Mouse (Mus musculus): ENCODE results near the gene Fam204a. TPM values are rescaled to one million over a fixed set of nuclear protein-coding genes. Genes with fewer than 3 reads are reported as not detected.

Fam204a gene
- polyA plus RNA-seq, 1 experiment from 2014 or later = 44.9 TPM

DNA sequence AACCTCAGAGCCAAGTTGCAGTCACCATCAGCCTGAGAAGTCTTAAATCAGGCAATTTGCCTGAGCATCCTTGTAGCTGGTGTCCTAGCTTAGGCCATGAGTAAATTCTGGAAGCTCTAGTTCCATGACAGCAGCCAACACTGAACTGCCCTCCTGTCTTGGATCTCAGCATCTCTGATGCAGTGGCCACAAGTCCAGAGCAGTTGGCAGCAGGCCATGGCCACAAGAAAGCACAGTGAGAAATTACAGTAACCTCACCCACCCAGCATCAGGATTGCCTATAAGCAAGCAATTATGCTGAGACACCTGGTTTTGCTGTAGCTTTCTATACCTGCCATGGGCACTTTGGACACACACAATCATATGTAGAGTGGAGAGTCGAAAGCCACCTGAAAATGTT lies 73.4 kb downstream of the Fam204a start:
- H3K4me3 ChIP-seq (ENCODE audit: low read depth, low read length) = no peak overlapping the region
- 88% methylated on average over 1 of the region's 1 CpGs for WGBS
- no peaks in the 10 kb centered on the region; the same call in 1 of the 2 replicates for H3K4me1 ChIP-seq (ENCODE audit: control insufficient read depth, insufficient read depth, low read length)
- H3K9me3 ChIP-seq (ENCODE audit: control insufficient read depth, low read length) = no peaks in the 10 kb centered on the region
- H3K36me3 ChIP-seq (ENCODE audit: control insufficient read depth, insufficient read depth, low read length) = no peaks in the 10 kb centered on the region
- peaks cover 12% of the 10 kb centered on the region for H3K27me3 ChIP-seq (replicated peaks; ENCODE audit: control insufficient read depth, insufficient read depth, low read length)
- H3K9ac ChIP-seq (ENCODE audit: low read depth, low read length) = no peak overlapping the region
- no peak overlapping the region for H3K27ac ChIP-seq (replicated peaks; ENCODE audit: low read depth, low read length)
- DNase-seq (ENCODE audit: low spot score) (no peak), ATAC-seq (ENCODE audit: low read depth) (no peak)
- H3K4me2 ChIP-seq (ENCODE audit: low read depth, low read length) = no peak overlapping the region

DNA sequence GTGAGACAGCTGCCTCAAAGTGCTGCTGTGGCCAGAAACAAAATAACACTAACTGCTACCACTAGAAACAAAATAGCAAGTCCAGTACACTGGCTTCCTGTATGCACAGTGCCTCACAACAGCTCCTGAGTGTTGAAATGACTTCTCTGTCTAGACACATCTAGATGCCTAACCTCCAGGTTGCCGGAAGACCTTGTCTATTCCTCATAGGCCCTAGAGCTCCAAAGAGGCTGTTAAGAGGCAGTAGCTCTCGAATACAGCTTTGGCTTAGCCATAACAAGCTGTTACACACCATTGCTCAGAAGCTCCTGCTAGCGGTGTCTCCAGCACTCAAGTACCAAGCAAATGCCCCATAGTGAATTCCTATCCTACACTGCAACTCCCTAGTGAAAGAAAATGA lies 76.4 kb downstream of the Fam204a start:
- Histone ChIP-seq H3K4me3 (ENCODE audit: low read depth, low read length) (no peak overlapping the region), H3K27me3 (replicated peaks; ENCODE audit: control insufficient read depth, insufficient read depth, low read length) (peaks cover 14% of the 10 kb centered on the region), H3K4me1 (ENCODE audit: control insufficient read depth, insufficient read depth, low read length) (no peaks in the 10 kb centered on the region; the same call in 1 of the 2 replicates), H3K9me3 (ENCODE audit: control insufficient read depth, low read length) (no peaks in the 10 kb centered on the region), H3K9ac (ENCODE audit: low read depth, low read length) (no peak overlapping the region), H3K27ac (replicated peaks; ENCODE audit: low read depth, low read length) (no peak overlapping the region), H3K4me2 (ENCODE audit: low read depth, low read length) (no peak overlapping the region), H3K36me3 (ENCODE audit: control insufficient read depth, insufficient read depth, low read length) (no peaks in the 10 kb centered on the region)
- ATAC-seq (ENCODE audit: low read depth) (no peak), DNase-seq (ENCODE audit: low spot score) (no peak)
- WGBS = 81% methylated on average over 3 of the region's 3 CpGs

DNA sequence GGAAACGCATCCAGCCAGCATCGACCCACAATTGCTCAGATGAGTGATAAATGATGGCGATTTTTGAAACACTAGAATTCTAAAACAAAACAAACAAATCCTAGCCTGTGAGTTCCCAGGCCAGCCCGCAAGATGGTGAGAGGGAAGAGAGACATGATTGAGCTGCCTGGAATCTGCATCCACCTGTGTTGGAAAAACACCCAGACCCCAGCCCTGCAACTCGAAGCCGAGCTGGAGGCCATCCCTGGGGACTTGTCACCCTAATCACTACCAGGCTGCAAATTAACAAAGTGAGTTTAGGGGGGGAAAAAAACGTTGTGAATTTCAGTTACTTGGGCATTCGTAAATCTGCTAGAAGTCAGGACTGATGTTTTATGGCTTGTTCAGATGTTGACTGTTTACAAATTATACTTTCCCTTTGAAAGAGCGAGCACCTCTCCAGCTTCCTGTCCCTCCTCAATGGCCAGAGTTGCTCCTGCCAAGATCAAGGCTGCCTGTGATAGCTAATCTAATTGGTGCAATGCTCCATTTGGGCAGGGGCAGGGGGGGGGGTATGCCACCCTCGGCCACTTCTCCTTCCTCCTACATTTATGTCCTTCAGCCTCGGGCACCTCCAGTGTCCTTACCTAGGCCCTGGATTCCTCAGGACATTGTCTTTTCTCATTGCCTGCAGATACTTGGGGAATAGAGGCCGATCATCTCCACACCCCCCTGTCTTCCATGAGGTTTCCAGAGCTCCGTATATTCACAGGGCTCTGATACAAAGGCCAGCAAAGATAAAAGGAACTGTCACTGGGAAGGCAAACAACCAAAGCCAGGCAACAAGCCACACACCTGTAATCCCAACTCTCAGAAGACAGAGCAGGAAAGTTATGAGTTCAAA lies 77.2 kb downstream of the Fam204a start:
- DNase-seq (ENCODE audit: low spot score) (no peak), ATAC-seq (ENCODE audit: low read depth) (peak; percentile 19; the same call in 1 of the 2 replicates)
- 23% methylated on average over 13 of the region's 13 CpGs for WGBS
- H3K9me3 ChIP-seq (ENCODE audit: control insufficient read depth, low read length) = no peaks in the 10 kb centered on the region
- no peaks in the 10 kb centered on the region for H3K36me3 ChIP-seq (ENCODE audit: control insufficient read depth, insufficient read depth, low read length)
- H3K27ac ChIP-seq (replicated peaks; ENCODE audit: low read depth, low read length) = no peak overlapping the region
- H3K4me1 ChIP-seq (ENCODE audit: control insufficient read depth, insufficient read depth, low read length) = no peaks in the 10 kb centered on the region; the same call in 1 of the 2 replicates
- no peak overlapping the region for H3K4me3 ChIP-seq (ENCODE audit: low read depth, low read length)
- H3K9ac ChIP-seq (ENCODE audit: low read depth, low read length) = no peak overlapping the region
- H3K4me2 ChIP-seq (ENCODE audit: low read depth, low read length) = 0 out of 2 replicates have a peak overlapping the region, but pooled peaks have one; percentile 7
- H3K27me3 ChIP-seq (replicated peaks; ENCODE audit: control insufficient read depth, insufficient read depth, low read length) = peaks cover 14% of the 10 kb centered on the region

Other genes starting within 250 kb of the Fam204a start
- not detected in 2 replicates for gene Prlhr, start 241.6 kb upstream of the Fam204a start, polyA plus RNA-seq (2014; fragmentation: Nextera tagmentation; extraction: Ambion mirVana)